Mouse (Mus musculus) gastrocnemius, postnatal 36 days (tissue): Measurements from ENCODE around the gene Gm17662. TPM values are rescaled to one million over a fixed set of nuclear protein-coding genes. Genes with fewer than 3 reads are reported as not detected.
A peak's percentile ranks its signal among the peaks of the same experiment; 100 is the strongest.

Experiments
- DNase-seq, 2 experiments: peaks; one replicate each; pipeline ENCODE4 v3.0.0; 2022
- intact Hi-C: fragments of 180-260 bp; cut with DNase I; formaldehyde crosslinking; loops from one replicate; pipeline ENCODE4 v1.15.1; 2025
- total RNA-seq, 2 experiments: library from RNA; stranded (reverse); gene quantifications; 2 replicates each; pipeline ENCODE4 v1.2.3; 2021

Gm17662 gene
- total RNA-seq, 2 experiments from 2014 or later: not detected

DNA sequence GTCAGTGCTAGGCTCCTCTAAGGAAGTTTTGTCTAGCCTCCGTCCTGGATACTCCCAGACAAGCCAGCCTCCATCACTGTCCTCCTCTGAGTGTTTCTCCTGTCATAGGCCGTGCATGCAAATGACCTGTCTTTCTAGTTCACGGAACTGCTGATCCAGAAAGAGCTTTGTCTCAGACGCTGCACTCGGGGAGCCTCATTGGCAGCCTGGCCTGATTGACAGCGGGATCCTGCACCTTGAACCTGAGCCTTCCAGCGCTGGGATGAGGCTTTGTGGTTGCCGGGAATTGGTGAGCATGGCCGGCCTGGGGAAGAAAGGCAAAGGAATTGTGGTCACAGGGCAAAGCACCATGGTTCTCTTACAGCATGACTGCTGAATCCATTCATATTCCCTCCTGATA lies 30.4 kb downstream of the Gm17662 start:
- DNase-seq: no peak
- intact Hi-C loops: no loop called here

DNA sequence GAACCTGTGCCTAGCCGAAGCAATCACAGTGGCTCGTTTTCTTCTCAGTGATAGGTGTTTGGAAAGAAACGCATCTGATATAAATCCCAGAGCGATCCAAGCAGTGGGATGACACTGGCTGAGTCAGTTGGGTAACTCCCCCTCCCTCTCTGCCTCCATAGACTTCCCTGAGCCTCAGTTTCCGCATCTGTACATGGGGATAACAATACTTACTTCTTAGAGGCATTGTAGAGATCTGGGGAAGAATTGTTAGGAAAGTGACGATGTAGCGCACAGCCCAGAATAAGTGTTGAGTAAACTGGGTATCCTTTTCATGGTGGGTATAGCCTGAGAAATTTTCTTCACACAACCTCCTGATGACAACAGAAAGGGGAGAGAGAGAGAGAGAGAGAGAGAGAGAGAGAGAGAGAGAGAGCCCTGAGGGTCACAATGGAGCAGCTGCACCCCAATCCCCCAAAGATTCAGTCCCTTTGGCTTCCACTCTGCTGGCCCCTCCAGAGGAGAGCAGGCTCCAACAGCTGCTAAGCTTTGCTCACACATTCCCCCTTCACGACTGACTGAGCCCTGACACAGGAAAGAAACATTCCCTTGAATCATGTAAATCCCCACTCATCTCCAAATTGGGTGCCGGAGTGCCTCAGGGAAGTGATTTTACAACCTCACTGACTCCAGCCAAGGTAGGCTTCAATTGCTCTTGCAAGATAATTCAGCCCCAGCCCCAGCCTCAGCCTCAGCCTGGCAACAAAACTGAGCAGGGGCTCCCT lies 31.6 kb downstream of the Gm17662 start:
- DNase-seq: no peak

DNA sequence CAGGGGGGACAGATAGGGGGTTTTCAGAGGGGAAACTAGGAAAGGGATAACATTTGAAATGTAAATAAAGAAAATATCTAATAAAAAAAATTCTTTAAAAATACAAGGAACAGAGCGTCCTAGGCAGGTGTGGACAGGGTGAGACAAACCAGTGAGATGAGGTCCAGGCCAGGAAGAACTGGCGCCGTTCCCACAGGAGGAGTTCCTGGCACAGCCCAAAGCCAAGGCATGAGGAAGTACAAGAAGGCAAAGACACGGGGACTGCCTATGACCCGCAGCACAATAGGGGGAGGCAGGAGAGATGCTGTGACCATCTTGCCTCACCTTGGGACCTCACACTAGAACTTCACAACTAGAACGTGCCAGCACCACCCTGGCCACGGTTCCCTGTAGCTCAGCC lies 34.6 kb downstream of the Gm17662 start:
- no peak for DNase-seq
- intact Hi-C loops: loop anchor here (5.0 kb wide), 2 partner anchors 224 to 379 kb away; no protein-coding TSS in a partner anchor

More for the DNA sequence above, 31.6 kb downstream of the Gm17662 start:
- intact Hi-C loops: no loop called here

DNA sequence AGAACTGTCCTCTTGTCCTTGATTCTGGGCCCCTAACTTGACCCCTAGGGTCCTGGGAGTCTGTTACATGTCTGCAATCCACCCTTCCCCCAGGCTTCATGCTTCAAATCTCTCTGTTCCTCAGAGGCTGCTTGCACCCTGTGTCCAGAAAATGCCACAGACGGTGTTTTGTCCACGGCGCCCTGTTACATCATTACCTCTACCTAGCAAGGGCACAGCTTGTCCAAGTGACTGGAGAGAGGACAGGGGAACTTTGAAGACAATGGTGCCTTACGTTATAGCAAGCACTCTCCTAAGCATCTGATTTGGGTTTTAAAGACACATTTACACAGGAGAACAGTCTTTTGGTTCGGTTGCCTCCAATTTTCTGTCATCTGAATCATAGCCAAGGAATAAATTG lies 36.5 kb downstream of the Gm17662 start:
- DNase-seq: no peak
- intact Hi-C loops: loop anchor here (5.0 kb wide), 2 partner anchors 226 to 381 kb away; no protein-coding TSS in a partner anchor

DNA sequence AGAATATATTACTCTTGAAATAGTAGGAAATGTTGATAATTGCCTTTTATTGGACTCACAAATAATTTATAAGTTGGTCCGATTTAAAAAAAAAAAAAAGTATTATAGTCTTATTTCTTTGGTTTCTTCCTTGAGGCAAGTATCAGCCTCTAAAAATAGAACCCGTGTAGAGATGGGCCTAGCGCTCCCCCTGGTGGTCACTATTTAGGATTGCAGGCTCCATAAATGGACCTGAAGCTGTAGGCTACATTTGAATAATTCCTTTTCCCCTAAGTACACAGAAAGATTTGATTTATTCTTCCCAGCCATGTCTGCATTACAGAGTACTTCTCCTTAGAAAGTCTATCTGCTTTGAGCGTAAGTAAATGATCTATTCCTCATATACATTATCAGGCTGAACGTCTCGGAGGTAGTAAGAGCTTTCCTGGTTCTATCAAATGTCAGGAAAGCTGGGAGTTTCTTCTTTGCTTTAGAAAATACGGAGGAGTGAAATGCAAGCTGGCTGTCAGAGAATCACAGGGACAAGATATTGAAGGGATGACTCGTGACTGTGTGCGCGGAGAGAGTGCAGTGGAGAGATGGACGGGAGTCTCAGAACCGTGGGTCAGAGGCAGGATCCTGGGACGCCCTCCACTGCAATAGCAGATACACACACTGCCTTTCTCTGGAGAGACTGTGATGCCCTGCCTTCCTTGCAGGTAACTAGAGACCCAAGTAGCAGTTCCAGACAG lies 37.0 kb downstream of the Gm17662 start:
- DNase-seq: peak in 1 of 2 experiments; percentile 12
- intact Hi-C loops: loop anchor here (5.0 kb wide), 2 partner anchors 227 to 382 kb away; no protein-coding TSS in a partner anchor

DNA sequence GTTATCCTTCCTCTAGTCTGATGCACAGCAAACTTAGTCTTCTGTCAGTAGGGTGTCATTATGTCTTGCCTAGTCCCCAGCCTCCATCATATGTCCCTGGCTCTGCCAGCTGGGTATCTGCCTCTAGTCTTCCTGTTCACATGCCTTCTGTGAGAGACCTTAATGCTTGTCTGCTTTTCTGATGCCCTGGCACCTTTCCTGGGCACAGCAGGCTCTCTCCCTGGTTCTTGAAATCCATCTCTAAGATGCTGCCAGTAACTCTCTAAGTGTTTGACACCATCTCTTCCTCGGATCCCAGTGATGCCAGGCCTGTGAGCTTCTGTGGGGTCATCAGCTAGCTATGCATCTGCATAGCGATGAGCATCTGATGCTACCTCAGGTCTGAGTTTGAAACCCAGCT lies 45.7 kb downstream of the Gm17662 start:
- no peak for DNase-seq
- intact Hi-C loops: no loop called here

DNA sequence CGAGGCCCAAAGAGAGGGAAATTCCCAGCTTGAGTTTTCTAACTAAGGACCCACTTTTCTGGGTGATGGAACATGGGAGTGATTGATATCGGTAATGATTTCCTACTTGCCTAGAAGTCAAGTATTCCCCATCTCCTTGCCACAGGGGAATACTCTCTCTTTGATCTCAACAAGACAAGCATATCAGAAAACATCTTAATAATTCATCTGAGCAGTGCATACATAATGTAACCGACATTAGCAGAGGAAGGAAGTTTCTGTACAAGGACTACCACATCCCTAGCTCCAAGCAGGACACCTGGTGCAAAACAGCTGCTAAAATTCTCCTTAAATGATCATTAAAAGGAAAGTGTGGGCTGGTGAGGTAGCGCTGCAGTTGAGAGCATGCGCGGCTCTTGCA lies 47.9 kb downstream of the Gm17662 start:
- intact Hi-C loops: no loop called here
- no peak for DNase-seq

Other genes with a start within 250 kb of the Gm17662 start
- not detected for gene C8b, start 91.0 kb upstream of the Gm17662 start, total RNA-seq
- gene C8a, start 19.1 kb downstream of the Gm17662 start, total RNA-seq: not detected
- under 1 TPM in 1 of 2 experiments, not detected in 1; 0.10 TPM for gene Fyb2, start 56.1 kb downstream of the Gm17662 start, total RNA-seq